Mouse (Mus musculus): ENCODE measurements around the gene Otub2.

- TF ChIP-seq CTCF (IDR thresholded peaks at IDR 0.05; ENCODE audit: borderline replicate concordance, extremely low read depth, insufficient read depth, insufficient read length) (no peak), POLR2A (IDR thresholded peaks at IDR 0.05; ENCODE audit: borderline replicate concordance, extremely low read depth, insufficient read depth, insufficient read length, poor library complexity, severe bottlenecking) (no peak)
Observed at GRCm38 (mm10) chr12:103433430-103433829, 44.9 kb downstream of the Otub2 start.
